Comparison of ENCODE assay signal across 29 mouse cellular contexts in genomic region chr10:43203865-43204264, GRCm38 (mm10). TPM values are rescaled to one million over a fixed set of nuclear protein-coding genes. Genes with fewer than 3 reads are reported as not detected.
"Had no signal": no experiment of that assay in that cellular context is flagged by ENCODE, and none has a peak within 500 bp of the region (broad histone marks: within the 10 kb centered on the region; RNA-seq: fewer than 3 reads in every experiment).

No protein-coding gene starts in this region.

- H3K27ac ChIP-seq: gastrocnemius, adult 2 months; heart, adult 2 months; heart, embryonic 13.5 days; heart, embryonic 15.5 days; hindbrain, embryonic 10.5 days; hindbrain, embryonic 12.5 days; hindbrain, embryonic 14.5 days; intestine, embryonic 15.5 days; layer of hippocampus, adult 2 months; left cerebral cortex, adult 2 months; limb, embryonic 10.5 days; limb, embryonic 12.5 days; liver, embryonic 13.5 days; liver, embryonic 15.5 days had no signal

- H3K9ac ChIP-seq: heart, embryonic 13.5 days; heart, embryonic 15.5 days; hindbrain, embryonic 12.5 days; hindbrain, embryonic 14.5 days; intestine, embryonic 15.5 days; limb, embryonic 12.5 days; liver, embryonic 13.5 days; liver, embryonic 15.5 days had no signal

- H3K9me3 ChIP-seq: heart, embryonic 15.5 days; hindbrain, embryonic 10.5 days; intestine, embryonic 15.5 days; limb, embryonic 10.5 days; limb, embryonic 12.5 days; liver, embryonic 13.5 days; liver, embryonic 15.5 days had no signal

- H3K4me3 ChIP-seq: gastrocnemius, adult 2 months; heart, adult 2 months; heart, embryonic 13.5 days; heart, embryonic 15.5 days; hindbrain, embryonic 10.5 days; hindbrain, embryonic 12.5 days; intestine, embryonic 15.5 days; layer of hippocampus, adult 2 months; left cerebral cortex, adult 2 months; limb, embryonic 10.5 days; limb, embryonic 12.5 days; liver, embryonic 13.5 days; liver, embryonic 15.5 days had no signal

- H3K4me1 ChIP-seq: heart, embryonic 13.5 days; heart, embryonic 15.5 days; hindbrain, embryonic 10.5 days; hindbrain, embryonic 12.5 days; intestine, embryonic 15.5 days; limb, embryonic 10.5 days; limb, embryonic 12.5 days; liver, embryonic 13.5 days; liver, embryonic 15.5 days had no signal

- H3K4me2 ChIP-seq: heart, embryonic 11.5 days; heart, embryonic 13.5 days; heart, embryonic 15.5 days; hindbrain, embryonic 12.5 days; hindbrain, embryonic 14.5 days; intestine, embryonic 15.5 days; limb, embryonic 12.5 days; liver, embryonic 11.5 days; liver, embryonic 13.5 days; liver, embryonic 15.5 days had no signal

- DNase-seq: gastrocnemius, adult 2 months; gastrocnemius, postnatal 10 days; gastrocnemius, postnatal 25 days; heart, adult 2 months; heart, postnatal 4 days; kidney, adult 18-20 months; kidney, adult 8-10 months; kidney, postnatal 10 days; kidney, postnatal 25 days; kidney, postnatal 4 days; liver; liver, embryonic 13.5 days had no signal

- ATAC-seq: hindbrain, embryonic 16.5 days; inflammation-experienced regulatory T-cells, adult 6 months; intestine, embryonic 15.5 days; intestine, postnatal 0 days had no signal

- H3K36me3 ChIP-seq: heart, embryonic 13.5 days; heart, embryonic 15.5 days; hindbrain, embryonic 10.5 days; hindbrain, embryonic 12.5 days; intestine, embryonic 15.5 days; limb, embryonic 10.5 days; limb, embryonic 12.5 days; liver, embryonic 13.5 days; liver, embryonic 15.5 days had no signal

- H3K27me3 ChIP-seq: heart, embryonic 13.5 days; heart, embryonic 15.5 days; hindbrain, embryonic 12.5 days; intestine, embryonic 15.5 days; liver, embryonic 13.5 days; liver, embryonic 15.5 days had no signal

RNA-seq across cellular contexts. Expression of gene 9030612E09Rik, which starts 29.4 kb away (rescaled TPM):
- total RNA-seq: granulocyte monocyte progenitor cell, adult 5-6 weeks had no signal
- polyA plus RNA-seq: inflammation-experienced regulatory T-cells, adult 6 months; liver, embryonic 11.5 days; liver, embryonic 13.5 days; liver, embryonic 15.5 days had no signal

RNA-seq across cellular contexts. Expression of gene Sobp, which starts 29.5 kb away (rescaled TPM):
- total RNA-seq: granulocyte monocyte progenitor cell, adult 5-6 weeks had no signal
- polyA plus RNA-seq: inflammation-experienced regulatory T-cells, adult 6 months had no signal
